Mouse (Mus musculus): ENCODE measurements at regions not wholly inside any gene's neighbourhood (a gene's known extent, or its start where the extent isn't known, plus 50 kb on each side); places are given as distances from the start of the nearest gene placed in this dataset.

DNA sequence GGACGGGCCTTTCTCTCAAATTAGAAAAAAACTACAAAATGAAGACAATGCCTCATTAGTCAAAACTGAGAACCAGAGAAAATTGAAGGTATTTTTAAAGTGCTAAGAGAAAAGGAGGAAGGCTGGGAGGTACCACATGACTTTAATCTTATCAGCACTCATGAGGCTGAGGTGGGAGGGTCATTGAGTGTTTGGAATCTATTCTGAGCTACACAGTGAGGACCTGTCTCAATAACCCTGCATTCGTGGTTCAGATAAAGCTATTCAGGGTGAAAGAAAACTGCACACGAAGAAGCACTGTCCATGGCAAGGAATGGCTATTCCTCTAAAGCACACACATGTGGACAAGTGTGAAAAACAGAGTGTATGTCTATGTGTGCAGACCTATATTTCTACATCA is 644.0 kb downstream of the Sqor start:
- no peak overlapping the region for H3K27ac ChIP-seq (ENCODE audit: insufficient read depth, low read depth, low read length, poor library complexity, severe bottlenecking)
- no peaks in the 10 kb centered on the region for H3K9me3 ChIP-seq (ENCODE audit: control insufficient read depth, insufficient read depth, low read depth, low read length)
- no peaks in the 10 kb centered on the region for H3K36me3 ChIP-seq (ENCODE audit: control insufficient read depth, insufficient read depth, low read length, poor library complexity, severe bottlenecking)
- DNase-seq (ENCODE audit: low read depth, low spot score) = no peak
- TF ChIP-seq HCFC1 (IDR thresholded peaks at IDR 0.05; ENCODE audit: borderline replicate concordance, insufficient read depth, low read length) = no peak
- TF ChIP-seq ZC3H11A (IDR thresholded peaks at IDR 0.05; ENCODE audit: borderline replicate concordance, low read depth, low read length) = no peak
- no peak for TF ChIP-seq MAFK (IDR thresholded peaks at IDR 0.05; ENCODE audit: insufficient read depth, low read depth, low read length)
- no peak for TF ChIP-seq CHD2 (IDR thresholded peaks at IDR 0.05; ENCODE audit: low read depth, low read length)
- TF ChIP-seq ZNF384 (IDR thresholded peaks at IDR 0.05; ENCODE audit: low read depth, low read length) = no peak
- H3K4me1 ChIP-seq (ENCODE audit: control insufficient read depth in 2 of 2, insufficient read depth in 2 of 2, low read length in 2 of 2, poor library complexity in 1 of 2) = no peaks in the 10 kb centered on the region
- H3K9ac ChIP-seq (ENCODE audit: insufficient read depth, low read depth, low read length, poor library complexity, severe bottlenecking) = no peak overlapping the region
- in situ Hi-C loops (cut with MboI; ENCODE audit: low sequenced_read_pairs in 2 of 2, unreplicated experiment in 2 of 2) = no loop called here
- H3K4me3 ChIP-seq (ENCODE audit: insufficient read depth in 1 of 2, low read depth in 1 of 2, low read length in 2 of 2, poor library complexity in 1 of 2, severe bottlenecking in 1 of 2) = no peak overlapping the region

- in situ Hi-C loops (cut with MboI; ENCODE audit: low sequenced_read_pairs in 2 of 2, unreplicated experiment in 2 of 2) = no loop called here
Observed at GRCm38 (mm10) chr2:123458034-123458677, 631.6 kb upstream of the Sema6d start.

GRCm38 (mm10) chr2:123473840-123474239 is 615.9 kb upstream of the Sema6d start:
- no peak overlapping the region for H3K4me3 ChIP-seq (ENCODE audit: insufficient read depth in 1 of 2, low read depth in 1 of 2, low read length in 2 of 2, poor library complexity in 1 of 2, severe bottlenecking in 1 of 2)
- H3K4me1 ChIP-seq (ENCODE audit: control insufficient read depth in 2 of 2, insufficient read depth in 2 of 2, low read length in 2 of 2, poor library complexity in 1 of 2) = no peaks in the 10 kb centered on the region
- no peak overlapping the region for H3K9ac ChIP-seq (ENCODE audit: insufficient read depth, low read depth, low read length, poor library complexity, severe bottlenecking)
- TF ChIP-seq HCFC1 (IDR thresholded peaks at IDR 0.05; ENCODE audit: borderline replicate concordance, insufficient read depth, low read length) (no peak), ZC3H11A (IDR thresholded peaks at IDR 0.05; ENCODE audit: borderline replicate concordance, low read depth, low read length) (no peak), MAFK (IDR thresholded peaks at IDR 0.05; ENCODE audit: insufficient read depth, low read depth, low read length) (no peak), ZNF384 (IDR thresholded peaks at IDR 0.05; ENCODE audit: low read depth, low read length) (no peak), CHD2 (IDR thresholded peaks at IDR 0.05; ENCODE audit: low read depth, low read length) (no peak)
- in situ Hi-C loops (cut with MboI; ENCODE audit: low sequenced_read_pairs in 2 of 2, unreplicated experiment in 2 of 2) = no loop called here
- H3K9me3 ChIP-seq (ENCODE audit: control insufficient read depth, insufficient read depth, low read depth, low read length) = no peaks in the 10 kb centered on the region
- H3K27ac ChIP-seq (ENCODE audit: insufficient read depth, low read depth, low read length, poor library complexity, severe bottlenecking) = no peak overlapping the region
- DNase-seq (ENCODE audit: low read depth, low spot score) = no peak
- no peaks in the 10 kb centered on the region for H3K36me3 ChIP-seq (ENCODE audit: control insufficient read depth, insufficient read depth, low read length, poor library complexity, severe bottlenecking)

More at GRCm38 (mm10) chr2:123458034-123458677, 631.6 kb upstream of the Sema6d start:
- H3K9me3 ChIP-seq (ENCODE audit: control insufficient read depth, insufficient read depth, low read depth, low read length) = no peaks in the 10 kb centered on the region
- TF ChIP-seq MAFK (IDR thresholded peaks at IDR 0.05; ENCODE audit: insufficient read depth, low read depth, low read length) = no peak
- TF ChIP-seq ZNF384 (IDR thresholded peaks at IDR 0.05; ENCODE audit: low read depth, low read length) = no peak
- TF ChIP-seq CHD2 (IDR thresholded peaks at IDR 0.05; ENCODE audit: low read depth, low read length) = no peak
- TF ChIP-seq ZC3H11A (IDR thresholded peaks at IDR 0.05; ENCODE audit: borderline replicate concordance, low read depth, low read length) = no peak
- no peak for TF ChIP-seq HCFC1 (IDR thresholded peaks at IDR 0.05; ENCODE audit: borderline replicate concordance, insufficient read depth, low read length)
- no peak overlapping the region for H3K4me3 ChIP-seq (ENCODE audit: insufficient read depth in 1 of 2, low read depth in 1 of 2, low read length in 2 of 2, poor library complexity in 1 of 2, severe bottlenecking in 1 of 2)
- DNase-seq (ENCODE audit: low read depth, low spot score) = no peak
- H3K27ac ChIP-seq (ENCODE audit: insufficient read depth, low read depth, low read length, poor library complexity, severe bottlenecking) = no peak overlapping the region
- no peaks in the 10 kb centered on the region for H3K4me1 ChIP-seq (ENCODE audit: control insufficient read depth in 2 of 2, insufficient read depth in 2 of 2, low read length in 2 of 2, poor library complexity in 1 of 2)
- H3K36me3 ChIP-seq (ENCODE audit: control insufficient read depth, insufficient read depth, low read length, poor library complexity, severe bottlenecking) = no peaks in the 10 kb centered on the region
- no peak overlapping the region for H3K9ac ChIP-seq (ENCODE audit: insufficient read depth, low read depth, low read length, poor library complexity, severe bottlenecking)

DNA sequence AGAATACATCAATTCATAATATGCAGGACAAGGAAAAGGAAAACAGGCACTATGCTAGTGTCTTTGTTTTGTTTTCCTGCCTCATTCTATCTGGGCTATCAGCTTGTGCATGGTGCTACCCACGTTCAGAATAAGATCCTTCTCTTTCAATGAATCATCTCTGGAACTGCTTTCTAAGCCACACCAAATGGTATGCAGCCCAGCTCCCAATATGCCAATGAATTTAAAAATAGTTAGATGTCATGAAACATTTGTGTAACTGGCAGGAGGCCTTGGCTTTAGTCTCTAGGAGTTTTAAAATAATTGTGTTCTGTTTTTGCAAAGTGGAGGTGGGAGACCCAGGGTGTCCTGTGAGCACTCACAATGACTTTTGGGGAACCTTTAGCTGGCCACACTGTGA is 603.1 kb upstream of the Sema6d start:
- no peak for DNase-seq (ENCODE audit: low read depth, low spot score)
- H3K9ac ChIP-seq (ENCODE audit: insufficient read depth, low read depth, low read length, poor library complexity, severe bottlenecking) = no peak overlapping the region
- H3K36me3 ChIP-seq (ENCODE audit: control insufficient read depth, insufficient read depth, low read length, poor library complexity, severe bottlenecking) = no peaks in the 10 kb centered on the region
- TF ChIP-seq HCFC1 (IDR thresholded peaks at IDR 0.05; ENCODE audit: borderline replicate concordance, insufficient read depth, low read length) = no peak
- in situ Hi-C loops (cut with MboI; ENCODE audit: low sequenced_read_pairs in 2 of 2, unreplicated experiment in 2 of 2) = no loop called here
- H3K4me1 ChIP-seq (ENCODE audit: control insufficient read depth in 2 of 2, insufficient read depth in 2 of 2, low read length in 2 of 2, poor library complexity in 1 of 2) = no peaks in the 10 kb centered on the region
- H3K27ac ChIP-seq (ENCODE audit: insufficient read depth, low read depth, low read length, poor library complexity, severe bottlenecking) = no peak overlapping the region
- H3K9me3 ChIP-seq (ENCODE audit: control insufficient read depth, insufficient read depth, low read depth, low read length) = no peaks in the 10 kb centered on the region
- no peak overlapping the region for H3K4me3 ChIP-seq (ENCODE audit: insufficient read depth in 1 of 2, low read depth in 1 of 2, low read length in 2 of 2, poor library complexity in 1 of 2, severe bottlenecking in 1 of 2)

GRCm38 (mm10) chr2:123506162-123506561 is 583.6 kb upstream of the Sema6d start:
- TF ChIP-seq ZC3H11A (IDR thresholded peaks at IDR 0.05; ENCODE audit: borderline replicate concordance, low read depth, low read length) (no peak), HCFC1 (IDR thresholded peaks at IDR 0.05; ENCODE audit: borderline replicate concordance, insufficient read depth, low read length) (no peak), MAFK (IDR thresholded peaks at IDR 0.05; ENCODE audit: insufficient read depth, low read depth, low read length) (no peak), ZNF384 (IDR thresholded peaks at IDR 0.05; ENCODE audit: low read depth, low read length) (no peak), CHD2 (IDR thresholded peaks at IDR 0.05; ENCODE audit: low read depth, low read length) (no peak)
- no peak for DNase-seq (ENCODE audit: low read depth, low spot score)
- Histone ChIP-seq H3K9ac (ENCODE audit: insufficient read depth, low read depth, low read length, poor library complexity, severe bottlenecking) (no peak overlapping the region), H3K36me3 (ENCODE audit: control insufficient read depth, insufficient read depth, low read length, poor library complexity, severe bottlenecking) (no peaks in the 10 kb centered on the region), H3K4me1 (ENCODE audit: control insufficient read depth in 2 of 2, insufficient read depth in 2 of 2, low read length in 2 of 2, poor library complexity in 1 of 2) (no peaks in the 10 kb centered on the region), H3K4me3 (ENCODE audit: insufficient read depth in 1 of 2, low read depth in 1 of 2, low read length in 2 of 2, poor library complexity in 1 of 2, severe bottlenecking in 1 of 2) (no peak overlapping the region), H3K27ac (ENCODE audit: insufficient read depth, low read depth, low read length, poor library complexity, severe bottlenecking) (no peak overlapping the region), H3K9me3 (ENCODE audit: control insufficient read depth, insufficient read depth, low read depth, low read length) (no peaks in the 10 kb centered on the region)
- in situ Hi-C loops (cut with MboI; ENCODE audit: low sequenced_read_pairs in 2 of 2, unreplicated experiment in 2 of 2) = no loop called here

All from ES-E14 (cell line).